Mouse (Mus musculus) adipocyte (in vitro differentiated cells): ENCODE data around the gene Tlr4.

Experiments used
- DNase-seq: peaks from one replicate; pipeline ENCODE4 v3.0.0-alpha.2; 2016; ENCODE audit warnings: low spot score

Gene Tlr4

GRCm38 (mm10) chr4:66900126-66900525 is 72.7 kb downstream of the Tlr4 start:
- DNase-seq, result no peak

- no peak for DNase-seq
Observed at GRCm38 (mm10) chr4:66901498-66901897, 74.1 kb downstream of the Tlr4 start.

- DNase-seq, result no peak
Observed at GRCm38 (mm10) chr4:66908376-66908775, 81.0 kb downstream of the Tlr4 start.

- DNase-seq, result no peak
Observed at GRCm38 (mm10) chr4:66919630-66920372, 92.4 kb downstream of the Tlr4 start.

- peak; percentile 68 for DNase-seq
Observed at GRCm38 (mm10) chr4:66923616-66924276, 96.4 kb downstream of the Tlr4 start.

GRCm38 (mm10) chr4:66926066-66926465 is 98.7 kb downstream of the Tlr4 start:
- no peak for DNase-seq

DNA sequence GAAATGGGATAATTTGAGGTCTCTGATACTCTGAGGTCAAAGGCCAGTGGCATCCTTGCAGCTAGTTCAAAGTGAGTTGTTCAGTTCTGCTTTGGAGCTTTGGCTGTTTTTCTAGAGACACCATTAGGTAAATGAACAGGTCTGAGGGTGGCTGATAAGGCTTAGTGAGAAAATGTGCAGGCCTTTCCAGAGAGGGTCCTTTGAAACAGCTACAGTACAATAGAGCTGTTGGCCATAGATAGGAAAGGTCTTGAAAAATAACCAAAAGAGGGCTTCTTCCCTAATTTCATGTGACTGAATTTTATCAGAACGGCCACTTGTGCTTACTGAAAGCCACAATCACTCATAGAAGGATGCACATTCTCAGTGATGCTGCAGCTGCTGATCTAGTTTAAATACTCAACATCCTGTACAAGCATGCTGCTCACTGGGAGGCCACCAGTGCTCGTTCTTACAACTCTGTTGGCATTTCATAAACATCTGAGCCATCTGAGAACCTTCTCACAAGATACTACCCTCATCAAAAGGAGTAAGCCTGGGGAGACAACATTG is 100.2 kb downstream of the Tlr4 start:
- no peak for DNase-seq

DNA sequence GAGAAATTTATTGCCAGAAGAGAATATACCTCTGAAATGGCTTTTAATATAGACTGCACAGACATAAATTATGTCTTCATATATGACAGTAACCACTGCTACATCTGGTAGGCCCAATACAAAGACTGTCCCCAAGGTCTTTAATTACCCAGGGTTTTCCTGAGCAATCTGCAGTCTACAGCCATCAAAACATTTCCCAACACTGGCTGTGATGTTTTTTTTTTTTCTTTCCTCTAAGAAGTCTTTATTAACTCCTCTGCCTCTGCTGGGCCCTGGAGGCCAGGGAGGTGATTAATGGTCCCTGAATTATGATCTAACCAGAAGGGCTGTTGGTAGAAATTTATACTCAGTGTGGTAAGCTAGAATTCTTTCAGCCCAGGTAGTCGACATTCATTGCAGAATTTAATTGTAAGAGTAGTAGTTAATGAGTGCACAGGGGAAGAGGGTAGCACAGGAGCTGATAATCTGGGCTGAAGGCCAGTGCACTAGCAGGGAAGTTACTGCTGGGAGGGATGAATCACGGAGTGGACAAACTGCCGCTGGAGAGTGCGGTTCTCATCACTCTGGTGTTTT is 111.2 kb downstream of the Tlr4 start:
- no peak for DNase-seq

GRCm38 (mm10) chr4:66941894-66942293 is 114.5 kb downstream of the Tlr4 start:
- no peak for DNase-seq

DNA sequence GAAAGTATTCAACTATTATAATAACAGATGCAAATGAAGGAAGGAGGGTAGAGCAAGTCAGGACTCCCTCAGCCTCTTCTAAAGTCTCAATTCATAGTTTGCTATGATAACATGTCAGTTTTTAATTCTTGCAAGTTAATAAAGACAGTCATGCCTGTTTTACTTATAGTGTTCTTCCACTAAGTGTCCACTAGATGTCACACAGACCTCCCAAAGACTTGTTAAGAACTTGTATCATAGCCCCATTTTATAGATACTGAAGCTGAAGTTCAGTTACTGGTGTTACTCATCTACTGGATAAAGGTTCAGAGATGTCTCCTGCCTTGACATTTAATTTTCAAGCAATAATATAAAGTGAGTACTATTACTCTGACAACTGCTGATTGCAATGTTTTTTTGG is 116.3 kb downstream of the Tlr4 start:
- peak; percentile 8 for DNase-seq

DNA sequence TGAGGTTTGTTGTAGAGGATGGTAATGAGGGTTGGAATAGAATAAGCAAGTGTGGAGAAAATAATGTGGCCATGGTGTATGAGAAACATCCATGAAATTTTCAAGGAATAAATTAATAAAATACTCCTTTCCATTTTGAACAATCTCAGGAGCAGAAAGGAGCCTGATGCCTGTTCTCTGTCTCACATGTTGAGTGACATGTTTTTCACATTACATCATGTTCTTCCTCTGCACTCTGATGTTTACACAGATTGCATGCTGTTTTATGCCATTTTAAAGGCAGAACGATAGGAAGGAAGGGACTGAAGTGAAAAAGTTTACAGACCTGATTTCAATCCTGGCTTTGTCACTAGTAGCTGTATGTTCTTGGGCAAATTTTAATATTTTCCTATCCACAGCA is 120.3 kb downstream of the Tlr4 start:
- DNase-seq, result no peak

DNA sequence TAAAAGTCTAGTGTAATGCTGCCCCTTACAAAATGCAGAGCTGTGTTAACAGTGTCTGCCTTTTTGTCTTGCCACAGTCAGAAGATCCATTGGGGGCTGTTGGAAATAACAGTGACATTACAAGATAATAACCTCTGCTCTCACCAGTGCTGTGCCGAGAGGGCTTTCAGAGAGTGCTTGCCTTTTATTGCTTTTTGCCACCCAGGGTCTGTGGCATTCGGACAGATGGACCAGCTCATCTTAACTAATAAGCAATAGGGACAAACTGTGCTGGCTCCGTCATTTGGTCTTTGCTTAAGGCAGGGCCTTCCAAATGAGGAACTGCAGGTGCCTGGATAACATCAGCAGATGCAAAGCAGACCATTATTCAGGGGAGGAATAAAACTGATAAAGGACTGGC is 147.5 kb downstream of the Tlr4 start:
- no peak for DNase-seq
